ENCODE assay signal across 16 mouse cellular contexts in genomic region chr2:11402218-11402848, GRCm38 (mm10).
DNase-seq lines count a peak whose midpoint lies in the region; ATAC-seq lines count a peak whose summit lies in the region.
"Had no signal": no experiment of that assay in that cellular context is flagged by ENCODE, and none has a peak within 500 bp of the region (broad histone marks: within the 10 kb centered on the region; RNA-seq: fewer than 3 reads in every experiment).

No protein-coding gene starts in this region.

- no peaks in the 10 kb centered on the region for H3K27me3 ChIP-seq in heart, embryonic 13.5 days (replicated peaks)
- H3K27me3 ChIP-seq: embryonic facial prominence, embryonic 13.5 days; limb, embryonic 12.5 days; neural tube, embryonic 15.5 days had no signal

- H3K27ac ChIP-seq in heart, embryonic 13.5 days (replicated peaks): 0 out of 2 replicates have a peak overlapping the region, but pooled peaks have one; percentile 12
- H3K27ac ChIP-seq: embryonic facial prominence, embryonic 13.5 days; hindbrain, postnatal 0 days; layer of hippocampus, adult 2 months; left cerebral cortex, adult 2 months; limb, embryonic 12.5 days; neural tube, embryonic 15.5 days had no signal

- no peak overlapping the region for H3K4me3 ChIP-seq in heart, embryonic 13.5 days
- H3K4me3 ChIP-seq: embryonic facial prominence, embryonic 13.5 days; layer of hippocampus, adult 2 months; left cerebral cortex, adult 2 months; limb, embryonic 12.5 days; neural tube, embryonic 15.5 days had no signal

- peaks cover 6% of the 10 kb centered on the region; the same call in 1 of the 2 replicates for H3K4me1 ChIP-seq in heart, embryonic 13.5 days
- H3K4me1 ChIP-seq: embryonic facial prominence, embryonic 13.5 days; limb, embryonic 12.5 days; neural tube, embryonic 15.5 days had no signal

- no peak for ATAC-seq in heart, embryonic 13.5 days (ENCODE audit: extremely low read depth, insufficient number of reproducible peaks, low FRiP score, low TSS enrichment)
- ATAC-seq: hindbrain, postnatal 0 days had no signal

- 0 out of 2 replicates have a peak overlapping the region, but pooled peaks have one; percentile 30 for H3K9ac ChIP-seq in heart, embryonic 13.5 days
- H3K9ac ChIP-seq: embryonic facial prominence, embryonic 13.5 days; limb, embryonic 12.5 days; neural tube, embryonic 15.5 days had no signal

- no peaks in the 10 kb centered on the region for H3K36me3 ChIP-seq in heart, embryonic 13.5 days
- H3K36me3 ChIP-seq: embryonic facial prominence, embryonic 13.5 days; limb, embryonic 12.5 days; neural tube, embryonic 15.5 days had no signal

- WGBS in heart, embryonic 13.5 days: 56% methylated on average over 10 of the region's 10 CpGs

- no peak for DNase-seq in heart, adult 18-20 months
- DNase-seq in fat pad, adult 2 months (ENCODE audit: extremely low read depth, low read depth, low spot score): peak; percentile 4
- DNase-seq in kidney, adult 9 months: peak; percentile 59
- peak; percentile 10 for DNase-seq in lung, postnatal 10 days
- DNase-seq in thymus, postnatal 0 days (ENCODE audit: low spot score): no peak
- no peak for DNase-seq in gastrocnemius, postnatal 10 days
- DNase-seq in cerebellum, postnatal 10 days: no peak
- DNase-seq: heart, postnatal 10 days; thymus, postnatal 36 days had no signal

- H3K9me3 ChIP-seq in heart, embryonic 13.5 days: no peaks in the 10 kb centered on the region
- H3K9me3 ChIP-seq: embryonic facial prominence, embryonic 13.5 days; limb, embryonic 12.5 days; neural tube, embryonic 15.5 days had no signal

- no peak overlapping the region for H3K4me2 ChIP-seq in heart, embryonic 13.5 days
- H3K4me2 ChIP-seq: embryonic facial prominence, embryonic 13.5 days; limb, embryonic 12.5 days; neural tube, embryonic 15.5 days had no signal

Comparison
In these comparisons a context has a peak if more than half of its experiments do, and no peak if none do; other contexts are left out.
1. DNase-seq: peak in fat pad, adult 2 months (single experiment), kidney, adult 9 months (single experiment) and lung, postnatal 10 days (single experiment); none in heart, adult 18-20 months (0 of 2), thymus, postnatal 0 days (single experiment), gastrocnemius, postnatal 10 days (single experiment) and cerebellum, postnatal 10 days (0 of 2).